Mouse (Mus musculus): ENCODE results near the gene Wnt5b. TPM values are rescaled to one million over a fixed set of nuclear protein-coding genes. Genes with fewer than 3 reads are reported as not detected.
A peak's percentile ranks its signal among the peaks of the same experiment; 100 is the strongest.

Gene Wnt5b
- polyA plus RNA-seq, 1 experiment from 2014 or later: 7.4 TPM

DNA sequence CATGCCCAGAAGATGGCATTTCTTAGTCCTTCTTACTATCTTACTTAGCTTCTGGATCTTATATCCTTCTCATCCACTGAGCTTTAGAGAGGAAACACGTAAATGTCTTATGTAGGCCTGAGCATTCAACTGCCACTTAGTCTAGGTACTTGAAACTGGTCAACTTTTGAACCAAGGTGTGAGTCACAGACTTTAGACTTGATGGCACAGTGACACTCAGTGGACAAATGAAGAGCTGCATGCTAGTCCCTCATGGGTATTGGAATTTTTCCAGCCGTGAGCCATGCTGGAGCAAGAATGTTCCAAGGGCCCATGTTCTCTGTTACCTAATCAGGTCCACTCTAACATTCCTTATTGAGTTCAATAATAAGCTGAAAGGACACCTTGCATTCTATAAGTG, 113.6 kb downstream of the Wnt5b start:
- Histone ChIP-seq H3K27ac (ENCODE audit: low read depth) (no peak overlapping the region), H3K4me2 (ENCODE audit: low read length) (no peak overlapping the region), H3K36me3 (ENCODE audit: control insufficient read depth, insufficient read depth, low read length) (no peaks in the 10 kb centered on the region), H3K4me3 (ENCODE audit: low read depth, low read length) (no peak overlapping the region), H3K9ac (ENCODE audit: low read length) (no peak overlapping the region), H3K9me3 (ENCODE audit: control insufficient read depth, low read length) (no peaks in the 10 kb centered on the region), H3K27me3 (replicated peaks; ENCODE audit: control insufficient read depth, insufficient read depth, low read length) (no peaks in the 10 kb centered on the region), H3K4me1 (replicated peaks; ENCODE audit: control insufficient read depth, insufficient read depth, low read length) (no peaks in the 10 kb centered on the region)
- 53% methylated on average over 2 of the region's 2 CpGs for WGBS
- no peak for ATAC-seq (replicated peaks; ENCODE audit: low FRiP score, low TSS enrichment, low read depth)
- DNase-seq (ENCODE audit: low spot score): peak; percentile 68

DNA sequence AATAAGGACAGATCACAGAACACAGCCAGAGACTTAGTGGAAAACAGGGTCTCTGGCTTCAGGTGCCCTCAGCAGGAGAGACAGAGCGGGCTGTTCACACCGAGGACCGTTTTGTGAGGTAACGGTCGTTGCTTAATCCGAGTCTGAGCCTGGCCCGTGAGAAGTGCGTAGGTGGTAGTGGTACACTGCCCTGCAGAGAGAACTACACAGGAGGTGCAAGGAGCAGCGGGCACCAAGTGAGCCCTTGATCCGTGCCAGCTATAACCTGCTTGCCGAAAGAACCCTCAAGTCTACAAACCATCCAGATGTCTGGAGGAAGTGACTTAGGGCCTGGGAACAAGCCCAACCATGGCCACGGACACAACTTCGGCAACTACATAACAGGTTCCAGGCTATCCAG, 114.8 kb downstream of the Wnt5b start:
- no peak for ATAC-seq (replicated peaks; ENCODE audit: low FRiP score, low TSS enrichment, low read depth)
- no peak for DNase-seq (ENCODE audit: low spot score)
- Histone ChIP-seq H3K4me3 (ENCODE audit: low read depth, low read length) (no peak overlapping the region), H3K4me2 (ENCODE audit: low read length) (no peak overlapping the region), H3K36me3 (ENCODE audit: control insufficient read depth, insufficient read depth, low read length) (no peaks in the 10 kb centered on the region), H3K4me1 (replicated peaks; ENCODE audit: control insufficient read depth, insufficient read depth, low read length) (no peaks in the 10 kb centered on the region), H3K9me3 (ENCODE audit: control insufficient read depth, low read length) (no peaks in the 10 kb centered on the region), H3K27me3 (replicated peaks; ENCODE audit: control insufficient read depth, insufficient read depth, low read length) (no peaks in the 10 kb centered on the region), H3K9ac (ENCODE audit: low read length) (no peak overlapping the region), H3K27ac (ENCODE audit: low read depth) (no peak overlapping the region)
- WGBS: 95% methylated on average over 13 of the region's 13 CpGs

DNA sequence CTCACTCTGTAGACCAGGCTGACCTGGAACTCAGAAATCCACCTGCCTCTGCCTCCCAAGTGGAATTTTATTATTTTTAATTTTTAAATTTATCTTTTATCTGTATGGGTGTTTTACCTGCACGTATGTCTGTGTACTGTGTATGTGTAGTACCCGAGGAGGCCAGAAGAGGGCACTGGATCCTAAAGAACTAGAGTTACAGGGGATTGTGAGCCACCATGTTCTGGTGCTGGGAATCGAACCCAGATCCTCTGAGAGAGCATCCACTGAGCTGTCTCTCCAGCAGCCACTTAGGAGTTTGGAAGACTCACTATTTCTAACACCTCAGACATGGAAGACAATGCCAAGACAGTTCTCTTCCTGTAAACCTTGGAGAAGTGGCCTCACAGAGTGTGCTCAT, 115.5 kb downstream of the Wnt5b start:
- ATAC-seq (replicated peaks; ENCODE audit: low FRiP score, low TSS enrichment, low read depth) (no peak), DNase-seq (ENCODE audit: low spot score) (no peak)
- Histone ChIP-seq H3K36me3 (ENCODE audit: control insufficient read depth, insufficient read depth, low read length) (no peaks in the 10 kb centered on the region), H3K9me3 (ENCODE audit: control insufficient read depth, low read length) (no peaks in the 10 kb centered on the region), H3K4me3 (ENCODE audit: low read depth, low read length) (no peak overlapping the region), H3K4me2 (ENCODE audit: low read length) (no peak overlapping the region), H3K9ac (ENCODE audit: low read length) (no peak overlapping the region), H3K27ac (ENCODE audit: low read depth) (no peak overlapping the region), H3K4me1 (replicated peaks; ENCODE audit: control insufficient read depth, insufficient read depth, low read length) (no peaks in the 10 kb centered on the region), H3K27me3 (replicated peaks; ENCODE audit: control insufficient read depth, insufficient read depth, low read length) (no peaks in the 10 kb centered on the region)
- WGBS: 84% methylated on average over 3 of the region's 3 CpGs

DNA sequence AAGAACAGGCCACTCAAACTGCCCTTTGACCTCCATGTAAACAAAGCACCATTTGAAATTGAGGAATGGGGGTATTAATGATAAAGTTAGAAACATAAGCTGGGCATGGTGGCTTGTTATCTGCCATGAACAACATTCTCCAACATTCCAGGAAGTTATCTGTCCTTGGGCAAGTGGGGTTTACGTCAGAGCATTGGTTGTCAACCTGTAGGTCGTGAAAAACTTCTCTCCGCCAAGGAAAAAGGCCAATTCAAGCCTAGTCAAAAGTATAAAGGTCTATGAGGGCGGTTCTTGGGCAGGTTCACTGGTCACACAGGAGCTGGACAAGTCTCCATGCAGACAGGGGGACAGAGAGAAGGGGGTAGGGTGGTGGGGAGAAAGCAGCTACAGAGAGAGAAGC, 123.1 kb downstream of the Wnt5b start:
- 58% methylated on average over 4 of the region's 4 CpGs for WGBS
- H3K4me3 ChIP-seq (ENCODE audit: low read depth, low read length): no peak overlapping the region
- no peak overlapping the region for H3K27ac ChIP-seq (ENCODE audit: low read depth)

DNA sequence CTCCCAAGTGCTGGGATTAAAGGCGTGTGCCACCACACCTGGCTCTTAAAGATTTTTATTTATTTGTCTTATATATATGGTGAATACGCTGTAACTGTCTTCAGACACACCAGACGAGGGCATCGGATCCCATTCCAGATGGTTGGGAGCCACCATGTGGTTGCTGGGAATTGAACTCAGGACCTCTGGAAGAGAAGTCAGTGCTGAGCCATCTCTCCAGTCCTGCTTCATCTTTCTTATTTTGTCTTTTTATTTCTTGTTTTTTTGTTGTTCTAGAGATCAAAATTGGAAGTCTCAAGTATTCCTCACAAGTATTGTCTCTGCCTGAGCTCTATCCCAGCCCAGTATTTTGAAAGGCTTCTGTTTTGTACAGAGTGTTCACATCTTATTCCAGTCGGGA, 123.8 kb downstream of the Wnt5b start:
- no peaks in the 10 kb centered on the region; the same call in 1 of the 2 replicates for H3K4me1 ChIP-seq (replicated peaks; ENCODE audit: control insufficient read depth, insufficient read depth, low read length)
- H3K9me3 ChIP-seq (ENCODE audit: control insufficient read depth, low read length): no peaks in the 10 kb centered on the region
- ATAC-seq (replicated peaks; ENCODE audit: low FRiP score, low TSS enrichment, low read depth) (no peak), DNase-seq (ENCODE audit: low spot score) (no peak)
- H3K4me2 ChIP-seq (ENCODE audit: low read length): no peak overlapping the region
- H3K27me3 ChIP-seq (replicated peaks; ENCODE audit: control insufficient read depth, insufficient read depth, low read length): no peaks in the 10 kb centered on the region
- WGBS: 89% methylated on average over 5 of the region's 5 CpGs
- H3K36me3 ChIP-seq (ENCODE audit: control insufficient read depth, insufficient read depth, low read length): no peaks in the 10 kb centered on the region
- no peak overlapping the region for H3K9ac ChIP-seq (ENCODE audit: low read length)
- H3K27ac ChIP-seq (ENCODE audit: low read depth): no peak overlapping the region
- no peak overlapping the region for H3K4me3 ChIP-seq (ENCODE audit: low read depth, low read length)

More for the DNA sequence above, 123.1 kb downstream of the Wnt5b start:
- Histone ChIP-seq H3K27me3 (replicated peaks; ENCODE audit: control insufficient read depth, insufficient read depth, low read length) (no peaks in the 10 kb centered on the region), H3K4me2 (ENCODE audit: low read length) (no peak overlapping the region), H3K9ac (ENCODE audit: low read length) (no peak overlapping the region), H3K4me1 (replicated peaks; ENCODE audit: control insufficient read depth, insufficient read depth, low read length) (no peaks in the 10 kb centered on the region; the same call in 1 of the 2 replicates), H3K9me3 (ENCODE audit: control insufficient read depth, low read length) (no peaks in the 10 kb centered on the region), H3K36me3 (ENCODE audit: control insufficient read depth, insufficient read depth, low read length) (no peaks in the 10 kb centered on the region)
- ATAC-seq (replicated peaks; ENCODE audit: low FRiP score, low TSS enrichment, low read depth) (0 out of 2 replicates have a peak, but pooled peaks have one; percentile 12), DNase-seq (ENCODE audit: low spot score) (no peak)

DNA sequence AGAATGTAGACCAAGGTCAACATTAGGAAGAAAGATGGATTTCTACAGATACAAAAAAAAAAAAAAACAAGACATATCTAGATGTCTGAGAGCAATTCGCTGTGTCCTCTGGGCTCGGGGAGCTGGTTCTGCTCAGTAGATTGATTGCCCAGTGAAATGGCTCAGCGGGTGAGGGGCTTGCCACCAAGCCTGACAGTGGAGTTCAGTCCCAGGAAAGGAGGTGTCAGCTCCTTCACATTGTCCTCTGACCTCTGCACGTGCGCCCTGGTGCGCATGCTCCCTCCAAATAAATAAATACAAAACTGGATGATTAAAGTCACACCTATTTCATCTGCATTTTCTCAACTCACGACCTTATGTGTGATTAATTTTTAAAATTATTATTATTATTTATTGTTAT, 124.7 kb downstream of the Wnt5b start:
- no peak overlapping the region for H3K4me2 ChIP-seq (ENCODE audit: low read length)
- no peaks in the 10 kb centered on the region for H3K27me3 ChIP-seq (replicated peaks; ENCODE audit: control insufficient read depth, insufficient read depth, low read length)
- ATAC-seq (replicated peaks; ENCODE audit: low FRiP score, low TSS enrichment, low read depth): no peak
- no peaks in the 10 kb centered on the region for H3K36me3 ChIP-seq (ENCODE audit: control insufficient read depth, insufficient read depth, low read length)
- no peak overlapping the region for H3K9ac ChIP-seq (ENCODE audit: low read length)
- H3K4me1 ChIP-seq (replicated peaks; ENCODE audit: control insufficient read depth, insufficient read depth, low read length): no peaks in the 10 kb centered on the region; the same call in 1 of the 2 replicates
- DNase-seq (ENCODE audit: low spot score): no peak
- no peak overlapping the region for H3K27ac ChIP-seq (ENCODE audit: low read depth)
- 48% methylated on average over 7 of the region's 7 CpGs for WGBS
- H3K9me3 ChIP-seq (ENCODE audit: control insufficient read depth, low read length): no peaks in the 10 kb centered on the region
- H3K4me3 ChIP-seq (ENCODE audit: low read depth, low read length): no peak overlapping the region

DNA sequence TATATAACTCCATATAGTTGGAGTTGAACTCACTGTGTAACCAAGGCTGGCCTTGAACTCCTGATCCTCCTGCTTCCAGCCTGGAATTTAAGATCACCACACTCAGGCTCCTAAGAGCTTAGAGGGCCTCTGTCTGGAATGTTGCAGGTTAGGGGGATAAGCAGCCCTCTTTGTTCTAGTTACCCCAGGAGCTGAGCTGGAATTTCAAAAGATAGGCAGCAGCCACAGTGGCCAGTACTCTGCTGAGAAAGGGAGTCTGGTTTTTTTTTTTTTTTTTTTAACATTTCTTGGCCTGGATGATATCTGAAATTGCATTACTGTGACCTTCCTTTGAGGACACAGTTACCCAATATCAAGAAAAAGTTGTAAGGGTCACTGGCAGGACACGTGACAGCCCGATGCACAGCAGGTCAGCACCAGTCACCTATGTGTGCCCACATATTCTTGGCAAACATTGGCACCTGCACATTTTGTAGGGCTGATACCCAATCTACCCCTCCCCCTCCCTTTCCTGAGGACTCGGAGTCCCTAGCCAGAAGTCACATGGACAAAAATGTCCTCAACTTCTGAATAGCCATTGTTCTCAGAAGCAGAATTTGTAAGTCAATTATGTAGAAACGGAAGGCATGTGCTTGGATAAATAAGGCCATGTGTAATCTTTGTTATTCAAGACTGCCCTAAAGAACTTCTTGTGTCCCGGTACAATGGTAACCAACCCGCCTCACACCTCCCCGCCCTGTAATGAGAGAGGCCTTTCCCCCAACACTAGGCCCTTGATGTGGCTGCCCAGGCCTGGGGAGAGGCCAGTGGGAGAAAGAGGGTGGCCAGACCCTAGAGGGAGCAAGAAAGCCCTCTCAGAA, 125.5 kb downstream of the Wnt5b start:
- WGBS: 51% methylated on average over 7 of the region's 7 CpGs
- H3K4me2 ChIP-seq (ENCODE audit: low read length): no peak overlapping the region
- H3K27me3 ChIP-seq (replicated peaks; ENCODE audit: control insufficient read depth, insufficient read depth, low read length): no peaks in the 10 kb centered on the region
- no peaks in the 10 kb centered on the region; the same call in 1 of the 2 replicates for H3K4me1 ChIP-seq (replicated peaks; ENCODE audit: control insufficient read depth, insufficient read depth, low read length)
- no peak overlapping the region for H3K27ac ChIP-seq (ENCODE audit: low read depth)
- no peak for DNase-seq (ENCODE audit: low spot score)
- H3K9me3 ChIP-seq (ENCODE audit: control insufficient read depth, low read length): no peaks in the 10 kb centered on the region
- no peak overlapping the region for H3K9ac ChIP-seq (ENCODE audit: low read length)
- H3K36me3 ChIP-seq (ENCODE audit: control insufficient read depth, insufficient read depth, low read length): no peaks in the 10 kb centered on the region
- no peak overlapping the region for H3K4me3 ChIP-seq (ENCODE audit: low read depth, low read length)
- ATAC-seq (replicated peaks; ENCODE audit: low FRiP score, low TSS enrichment, low read depth): no peak

DNA sequence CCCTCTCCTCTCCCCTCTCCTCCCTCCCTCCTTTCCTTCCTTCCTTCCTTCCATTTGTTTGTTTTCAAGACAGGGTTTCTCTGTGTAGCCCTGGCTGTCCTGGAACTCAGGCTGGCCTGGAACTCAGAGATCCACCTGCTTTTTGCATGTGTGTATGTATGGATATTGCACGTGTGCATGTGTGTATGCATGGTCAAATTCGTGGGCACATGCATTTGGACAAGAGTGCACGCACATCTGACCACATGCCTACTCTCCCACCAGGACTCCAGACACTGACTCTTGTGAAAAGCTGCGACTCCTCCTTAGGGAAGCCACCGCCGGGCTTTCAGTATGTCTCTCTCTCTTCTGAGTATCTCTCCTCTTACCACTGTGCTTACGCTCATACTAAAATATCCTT, 126.3 kb downstream of the Wnt5b start:
- Histone ChIP-seq H3K4me1 (replicated peaks; ENCODE audit: control insufficient read depth, insufficient read depth, low read length) (no peaks in the 10 kb centered on the region; the same call in 1 of the 2 replicates), H3K9me3 (ENCODE audit: control insufficient read depth, low read length) (no peaks in the 10 kb centered on the region), H3K4me3 (ENCODE audit: low read depth, low read length) (no peak overlapping the region), H3K4me2 (ENCODE audit: low read length) (no peak overlapping the region), H3K27me3 (replicated peaks; ENCODE audit: control insufficient read depth, insufficient read depth, low read length) (no peaks in the 10 kb centered on the region), H3K27ac (ENCODE audit: low read depth) (no peak overlapping the region), H3K9ac (ENCODE audit: low read length) (no peak overlapping the region), H3K36me3 (ENCODE audit: control insufficient read depth, insufficient read depth, low read length) (no peaks in the 10 kb centered on the region)
- WGBS: 75% methylated on average over 7 of the region's 7 CpGs
- ATAC-seq (replicated peaks; ENCODE audit: low FRiP score, low TSS enrichment, low read depth): no peak
- DNase-seq (ENCODE audit: low spot score): no peak

DNA sequence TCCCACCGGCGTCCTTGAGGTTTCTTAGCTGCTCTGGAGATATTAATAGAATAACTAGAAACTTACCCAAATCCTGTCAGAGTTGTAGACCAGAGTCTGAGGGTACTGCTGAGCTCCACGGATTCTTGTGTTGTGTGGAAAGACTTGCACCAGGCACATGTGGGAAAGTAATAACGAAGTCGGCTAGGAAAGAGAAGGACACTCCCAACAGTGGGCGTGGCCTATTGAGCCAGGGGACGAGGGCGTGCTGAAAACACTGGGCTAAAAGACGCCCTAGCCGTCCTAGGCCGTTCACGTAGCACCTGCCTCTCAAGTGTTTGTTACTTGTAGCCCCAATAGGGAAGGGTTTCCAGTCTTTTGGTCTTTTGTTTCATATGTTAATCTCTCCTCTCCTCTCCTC, 126.8 kb downstream of the Wnt5b start, which contains the start of gene Adipor2:
Gene Adipor2 (minus strand): TSS at position 351 of the 400 bp plus-strand sequence.
- H3K4me2 ChIP-seq (ENCODE audit: low read length): peak within 1 kb of the TSS; percentile 41
- no peaks in the 10 kb centered on the region for H3K27me3 ChIP-seq (replicated peaks; ENCODE audit: control insufficient read depth, insufficient read depth, low read length)
- no peaks in the 10 kb centered on the region; the same call in 1 of the 2 replicates for H3K4me1 ChIP-seq (replicated peaks; ENCODE audit: control insufficient read depth, insufficient read depth, low read length)
- no peak within 1 kb of the TSS for H3K27ac ChIP-seq (ENCODE audit: low read depth)
- no peaks in the 10 kb centered on the region for H3K9me3 ChIP-seq (ENCODE audit: control insufficient read depth, low read length)
- H3K9ac ChIP-seq (ENCODE audit: low read length): no peak within 1 kb of the TSS
- WGBS: 5% methylated on average over 12 of the region's 12 CpGs
- H3K36me3 ChIP-seq (ENCODE audit: control insufficient read depth, insufficient read depth, low read length): no peaks in the 10 kb centered on the region
- DNase-seq (ENCODE audit: low spot score) (peak; percentile 76), ATAC-seq (replicated peaks; ENCODE audit: low FRiP score, low TSS enrichment, low read depth) (no peak; the same call in 1 of the 2 replicates)
- no peak within 1 kb of the TSS; the same call in 1 of the 2 replicates for H3K4me3 ChIP-seq (ENCODE audit: low read depth, low read length)
